Mouse (Mus musculus) lung, postnatal 0 days (tissue): ENCODE measurements around the gene Nr2c2.

Experiments used
- CTCF ChIP-seq: IDR thresholded peaks from 2 replicates; pipeline ENCODE4 v1.5.1; 2016; ENCODE audit warnings: antibody characterized with exemption, mild to moderate bottlenecking
- EP300 ChIP-seq: IDR thresholded peaks from 2 replicates; pipeline ENCODE4 v1.6.1; 2016; ENCODE audit warnings: antibody characterized with exemption, mild to moderate bottlenecking, control low read depth

GRCm38 (mm10) chr6:92093869-92094268 is 2.7 kb downstream of the Nr2c2 start:
- no peak for TF ChIP-seq CTCF
- TF ChIP-seq EP300: no peak
